Mouse (Mus musculus) brain, adult 2 months (tissue): ENCODE data around the gene Tspan18.

Experiments
- DNase-seq: peaks from one replicate; pipeline ENCODE4 v3.0.0; 2011; ENCODE audit warnings: low read depth, low spot score

Tspan18 gene

GRCm38 (mm10) chr2:93333817-93334731 is at the start of gene Tspan18:
TSS of gene Tspan18 (minus strand) at chr2:93334505.
- DNase-seq: peak; percentile 79

DNA sequence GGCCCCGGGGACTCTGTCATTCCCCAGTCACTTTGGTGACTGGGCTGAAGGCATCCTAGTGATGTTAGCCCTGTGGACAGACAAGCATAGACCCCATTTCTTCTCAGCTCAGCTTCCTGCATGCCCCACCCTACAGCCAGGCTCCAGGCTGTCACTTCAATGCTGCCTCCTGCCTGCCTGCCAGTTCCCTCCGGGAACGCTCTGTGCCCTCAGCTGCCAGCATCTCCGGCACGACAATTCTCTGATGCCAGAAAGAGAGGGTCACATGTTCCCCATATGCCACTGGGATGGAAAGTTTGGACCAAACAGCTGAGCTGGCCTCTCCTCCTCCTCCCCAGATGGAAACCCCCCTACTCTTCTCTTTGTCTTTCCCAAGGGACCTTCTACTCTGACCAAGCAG is 49.5 kb upstream of the Tspan18 start:
- peak; percentile 56 for DNase-seq

- DNase-seq: no peak
These were observed 46.4 kb upstream of the Tspan18 start for GRCm38 (mm10) chr2:93380680-93381089.

DNA sequence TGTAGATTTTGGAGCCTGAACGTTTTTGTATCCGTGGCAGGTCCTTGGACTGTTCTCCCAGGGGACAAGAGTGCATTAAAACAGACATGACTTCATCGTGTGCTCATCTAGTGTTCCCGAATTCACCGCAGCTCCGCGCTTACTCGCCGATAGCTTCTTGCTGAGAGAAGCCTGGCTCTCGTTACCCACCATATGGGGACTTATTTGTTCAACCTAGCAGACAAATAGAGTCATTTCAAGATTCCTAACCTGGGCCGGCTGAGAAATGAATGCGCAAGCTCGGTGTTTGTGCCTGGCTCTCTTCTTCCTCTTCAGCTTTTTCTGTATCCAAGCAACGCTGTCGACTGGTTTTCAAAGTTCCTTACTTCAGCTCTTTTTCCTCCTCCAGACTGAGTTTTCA is 43.5 kb upstream of the Tspan18 start:
- peak; percentile 81 for DNase-seq

DNA sequence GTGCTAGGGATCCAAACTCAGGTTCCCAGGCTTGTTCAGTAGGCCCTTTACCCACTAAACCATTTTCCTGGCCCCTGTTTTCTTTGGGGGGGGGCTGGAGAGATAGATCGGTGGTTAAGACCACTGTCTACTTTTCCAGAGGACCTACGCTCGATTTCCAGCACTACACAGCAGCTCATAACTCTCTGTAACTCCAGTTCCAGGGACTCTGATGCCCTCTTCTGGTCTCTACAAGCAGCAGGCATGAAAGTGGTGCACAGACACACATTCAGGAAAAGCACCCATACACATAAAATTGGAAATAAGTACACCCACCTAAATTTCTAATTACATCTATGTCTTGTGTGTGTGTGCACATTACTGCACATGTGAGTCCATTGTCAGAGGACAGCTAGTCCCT is 42.9 kb upstream of the Tspan18 start:
- no peak for DNase-seq

DNA sequence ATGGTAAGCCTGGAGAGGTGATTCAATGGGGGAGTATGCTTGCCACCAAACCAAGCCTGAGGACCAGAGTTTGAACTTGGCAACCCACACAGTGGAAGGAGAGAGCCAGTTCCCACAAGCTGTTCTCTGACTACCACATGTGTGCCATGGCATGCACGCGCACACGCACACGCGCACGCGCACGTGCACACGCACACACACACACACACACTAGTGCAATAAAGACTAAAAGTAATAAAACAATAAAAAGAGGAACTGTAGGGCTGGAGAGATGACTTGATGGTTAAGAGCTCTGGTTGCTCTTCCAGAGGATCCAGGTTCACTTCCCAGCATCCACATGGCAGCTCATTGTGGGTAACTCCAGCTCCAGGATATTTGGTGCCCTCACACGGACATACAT is 38.6 kb upstream of the Tspan18 start:
- DNase-seq: no peak

GRCm38 (mm10) chr2:93372097-93372571 is 37.8 kb upstream of the Tspan18 start:
- peak; percentile 41 for DNase-seq

GRCm38 (mm10) chr2:93368954-93369353 is 34.6 kb upstream of the Tspan18 start:
- no peak for DNase-seq

DNA sequence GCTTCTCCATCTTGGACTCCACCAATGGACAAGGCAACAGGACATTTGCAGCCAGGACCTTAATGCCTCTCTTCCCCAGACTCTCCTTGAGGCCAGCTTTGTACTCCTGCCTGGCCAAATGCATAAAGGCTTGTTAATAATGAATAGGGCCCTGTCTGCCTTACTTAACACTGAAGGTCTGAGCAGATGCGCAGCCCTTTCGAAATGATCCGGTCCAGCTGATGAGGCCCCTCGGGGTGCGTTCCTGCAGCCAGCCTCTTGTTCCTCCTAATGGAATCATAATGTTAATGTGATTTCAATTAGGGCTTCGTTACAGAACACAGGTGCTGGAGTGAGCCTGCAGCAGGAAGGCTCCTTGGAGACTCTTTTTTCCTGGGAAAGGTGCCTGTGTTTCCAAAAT is 33.7 kb upstream of the Tspan18 start:
- DNase-seq: no peak

GRCm38 (mm10) chr2:93365411-93365810 is 31.1 kb upstream of the Tspan18 start:
- DNase-seq: peak; percentile 44

DNA sequence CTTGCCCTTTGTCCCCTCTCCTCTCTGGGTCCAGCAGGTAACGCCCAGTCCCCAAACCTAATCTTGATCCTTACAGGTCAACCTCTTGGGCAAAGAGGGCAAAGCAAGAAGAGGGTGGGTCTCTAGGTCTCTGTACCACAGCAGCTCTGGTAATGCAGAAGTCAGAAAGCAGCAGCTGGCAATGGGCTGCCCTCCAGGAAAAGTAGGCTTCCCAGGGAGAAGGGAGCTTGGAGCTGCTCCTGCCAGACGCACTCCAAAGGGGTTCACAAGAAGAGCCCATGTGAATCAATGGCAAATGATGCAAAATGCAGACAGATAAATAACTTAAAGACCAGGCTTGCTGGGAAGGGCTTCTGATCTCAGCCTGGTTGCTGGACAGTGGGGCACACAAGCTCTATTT is 30.6 kb upstream of the Tspan18 start:
- no peak for DNase-seq

GRCm38 (mm10) chr2:93361454-93361853 is 27.1 kb upstream of the Tspan18 start:
- no peak for DNase-seq

DNA sequence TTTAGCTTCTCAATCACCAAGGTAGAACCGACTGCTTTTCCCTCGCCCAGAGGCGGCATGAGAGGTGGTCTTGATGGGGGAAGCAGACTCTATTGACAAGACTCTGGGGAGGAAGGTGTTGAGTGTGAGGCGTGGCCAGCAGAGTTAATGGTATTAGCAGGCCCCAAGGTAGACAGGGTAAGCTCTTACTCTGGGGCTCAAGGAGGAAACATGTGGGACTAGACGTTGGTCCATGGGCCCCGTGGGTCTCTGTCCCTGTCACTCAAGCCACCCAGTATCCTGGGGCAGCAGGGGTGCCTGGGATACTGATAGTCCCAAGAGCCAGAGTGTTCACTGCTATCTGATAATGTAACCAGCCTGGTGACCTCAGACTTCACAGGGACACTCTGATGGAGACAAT is 26.0 kb upstream of the Tspan18 start:
- no peak for DNase-seq

DNA sequence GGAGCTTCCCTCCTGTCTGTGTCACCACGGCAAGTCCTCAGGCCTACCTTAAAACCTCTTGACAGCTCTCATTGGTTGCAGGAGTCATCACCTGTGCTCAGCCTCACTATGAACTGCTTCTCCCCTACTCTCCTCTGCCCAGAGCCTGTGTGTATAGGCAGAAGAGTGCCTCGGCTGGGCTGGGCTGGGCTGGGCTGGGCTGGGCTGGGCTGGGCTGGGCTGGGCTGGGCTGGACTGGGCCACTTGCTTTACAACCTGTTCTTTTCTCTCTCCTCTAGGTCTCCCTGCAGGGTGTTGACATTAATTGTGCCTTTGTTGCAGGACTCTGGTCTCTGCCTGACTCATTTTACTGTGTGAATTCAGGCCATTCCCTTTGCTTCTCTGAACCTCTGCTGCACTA is 23.1 kb upstream of the Tspan18 start:
- DNase-seq: no peak

DNA sequence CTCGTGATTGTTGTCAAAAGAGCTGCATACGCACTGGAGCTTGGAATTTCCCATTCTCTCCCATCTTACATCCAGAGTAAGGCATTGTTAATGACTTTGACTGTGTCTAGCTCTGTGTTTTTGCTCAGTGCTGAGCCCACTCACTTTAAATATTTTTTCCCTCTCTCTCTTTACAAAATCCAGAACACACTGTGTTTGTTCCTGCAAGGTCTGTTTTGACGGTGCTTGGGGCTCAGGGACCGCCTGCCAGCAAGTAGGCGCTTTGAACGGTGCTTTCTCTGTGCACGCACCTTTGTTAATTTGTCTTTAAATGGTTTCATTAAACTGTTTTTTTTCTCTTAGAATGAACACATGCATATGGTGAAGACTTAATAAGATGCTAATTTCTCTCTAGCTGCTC is 21.5 kb upstream of the Tspan18 start:
- peak; percentile 20 for DNase-seq

- no peak for DNase-seq
These were observed 20.3 kb upstream of the Tspan18 start for GRCm38 (mm10) chr2:93354621-93355020.

DNA sequence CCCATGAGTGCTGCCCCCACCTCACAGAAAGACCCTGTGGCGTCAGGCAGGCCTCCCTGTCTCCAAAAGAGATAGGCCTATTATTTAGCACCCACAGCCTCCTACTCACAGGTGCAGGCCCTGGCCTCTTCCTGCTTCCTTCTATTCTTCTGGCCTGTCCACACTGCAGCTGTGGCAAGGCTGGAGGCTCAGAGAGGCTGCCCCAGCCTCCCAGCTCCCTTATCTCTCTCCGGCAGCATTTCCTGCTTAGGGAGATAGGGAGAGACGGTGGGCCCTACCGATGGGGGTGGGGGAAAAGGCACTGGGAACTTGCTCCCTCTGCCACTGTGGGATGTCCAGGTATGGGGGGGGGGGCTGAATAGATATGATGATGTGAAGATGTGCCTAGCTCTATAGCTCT is 19.4 kb upstream of the Tspan18 start:
- DNase-seq: no peak

DNA sequence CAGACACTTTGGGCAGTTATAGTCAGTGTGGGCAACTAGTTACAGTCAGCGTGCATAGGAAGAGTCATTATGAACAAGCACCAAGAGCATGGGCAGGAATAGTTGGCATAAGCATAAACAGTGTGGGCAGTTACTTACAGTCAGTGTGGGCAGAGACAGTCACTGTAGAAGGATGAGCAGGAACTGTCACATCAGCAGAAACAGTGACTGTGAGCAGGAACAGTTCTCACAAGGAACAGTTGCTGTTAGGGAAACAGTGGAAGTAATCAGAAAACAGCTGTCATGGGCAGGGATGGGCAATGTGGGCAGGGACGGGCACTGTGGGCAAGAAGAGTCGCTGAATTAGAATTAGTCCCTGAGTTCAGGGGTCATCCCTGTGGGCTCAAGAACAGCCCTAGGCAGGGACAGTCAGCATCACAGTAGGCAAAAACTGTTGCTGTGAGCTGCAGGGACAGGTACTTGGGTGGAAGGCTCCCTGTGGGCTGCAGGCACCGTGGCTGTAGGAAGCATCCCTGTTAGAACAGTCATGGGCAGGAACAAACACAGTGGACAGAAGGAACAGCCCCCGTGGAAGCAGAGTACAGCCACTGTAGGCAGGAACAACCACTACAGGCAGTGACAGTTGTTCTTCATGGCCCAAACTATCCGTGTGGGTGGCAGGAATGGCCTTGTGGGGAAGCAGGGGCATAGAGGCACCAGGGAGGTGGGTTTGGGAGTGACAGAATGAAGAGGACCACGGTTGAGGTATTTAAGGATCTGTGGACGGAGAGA is 18.8 kb upstream of the Tspan18 start:
- peak; percentile 43 for DNase-seq

DNA sequence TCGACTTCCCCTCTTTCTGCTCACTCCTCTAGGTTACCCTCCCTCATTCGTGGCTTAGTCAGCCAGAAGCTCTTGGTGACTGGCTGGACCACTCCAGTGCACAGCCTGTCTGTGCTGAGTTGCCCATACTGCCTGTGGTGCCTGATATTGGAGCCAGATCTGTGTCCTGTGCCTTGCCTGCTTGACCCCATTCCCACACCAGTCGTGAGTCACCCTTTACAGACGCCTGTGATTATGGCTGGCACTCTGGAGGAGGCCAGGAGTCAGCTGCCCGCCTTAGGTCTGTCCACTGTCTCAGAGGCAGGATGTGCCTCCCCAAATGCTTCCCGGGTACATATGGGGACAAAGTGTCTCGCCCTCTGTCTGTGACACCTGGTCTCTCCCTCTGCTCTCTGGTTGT is 17.0 kb upstream of the Tspan18 start:
- DNase-seq: peak; percentile 41

- no peak for DNase-seq
These were observed 12.7 kb upstream of the Tspan18 start for GRCm38 (mm10) chr2:93347018-93347417.

GRCm38 (mm10) chr2:93346609-93347008 is 12.3 kb upstream of the Tspan18 start:
- DNase-seq: no peak

DNA sequence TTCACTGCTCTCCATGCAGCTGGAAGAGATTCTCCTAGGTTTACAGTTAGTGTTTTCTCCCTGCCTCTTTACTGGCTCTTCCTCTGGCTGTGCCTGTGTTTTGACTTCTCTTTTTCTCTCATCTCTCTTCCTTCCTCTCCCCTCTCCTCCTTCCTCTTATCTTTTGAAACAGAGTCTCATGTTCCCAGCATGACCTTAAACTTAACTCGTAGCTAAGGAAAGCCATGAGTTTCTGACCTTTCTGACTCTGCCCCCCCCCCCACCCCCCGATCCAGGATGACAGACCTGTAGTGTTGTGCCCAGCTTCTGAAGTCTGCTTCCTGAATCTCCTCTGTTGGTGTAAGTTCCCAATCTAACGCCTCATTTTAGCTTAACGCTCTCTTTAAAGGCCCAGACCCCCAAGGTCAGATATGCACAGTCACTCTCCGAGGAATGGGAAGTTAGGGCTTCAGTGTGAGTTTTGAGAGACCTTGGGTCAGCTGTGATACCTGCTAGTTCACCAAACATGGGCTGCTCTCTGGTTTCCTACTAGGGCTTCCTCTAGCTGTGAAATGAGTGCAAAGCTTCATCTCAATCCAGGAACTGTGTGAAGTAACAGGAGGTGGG is 11.5 kb upstream of the Tspan18 start:
- no peak for DNase-seq
